Mouse (Mus musculus): ENCODE data around the gene Olfr282.
"Not testable (repeated sequence)": the region's sequence is repeated elsewhere in the genome, so short reads cannot be mapped to it uniquely, and the experiment has no call there.

Gene Olfr282

DNA sequence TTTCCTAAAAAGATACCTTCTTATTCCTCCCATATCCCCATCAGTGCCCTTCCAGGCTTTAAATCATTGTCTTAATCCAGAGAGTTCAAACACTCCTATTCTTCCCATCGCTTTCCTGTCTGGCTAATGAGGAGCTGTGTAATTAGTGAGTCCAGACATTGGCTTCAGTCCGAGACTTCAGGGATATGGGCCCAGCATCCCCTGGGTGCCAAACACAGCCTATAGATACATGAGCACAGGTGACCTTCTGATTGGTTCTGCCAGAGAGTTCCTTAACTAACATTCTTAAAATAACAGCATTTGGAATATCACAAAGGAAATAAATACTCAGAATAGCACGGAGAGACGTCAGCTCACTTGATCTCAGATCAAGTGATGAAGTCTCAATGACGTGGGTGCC lies at the start of gene Olfr282:
Olfr282 (plus strand) TSS at position 301 of the 400 bp plus-strand sequence.
- in situ Hi-C loops (cut with MseI, MboI): not testable (repeated sequence)

DNA sequence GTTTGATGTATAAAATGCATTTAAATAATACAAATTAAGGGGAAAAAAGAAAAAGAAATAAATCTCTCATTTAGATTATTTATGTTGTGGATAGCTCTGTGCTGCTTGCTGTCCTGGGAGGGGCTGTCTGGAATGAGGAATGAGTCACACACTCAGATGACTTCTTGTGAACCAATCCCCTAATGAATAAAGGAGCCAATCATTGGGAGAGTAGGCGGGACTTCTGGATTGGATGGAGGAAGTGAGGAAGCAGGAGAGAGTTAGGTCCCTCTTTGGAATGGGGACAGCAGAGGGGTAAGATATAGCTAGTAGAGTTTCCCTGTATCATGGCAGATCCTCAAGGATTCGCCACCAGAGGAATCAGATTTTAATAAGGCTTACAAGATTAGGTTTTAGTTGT lies 43.4 kb upstream of the Olfr282 start:
- in situ Hi-C loops (cut with MseI, MboI): no loop called here

DNA sequence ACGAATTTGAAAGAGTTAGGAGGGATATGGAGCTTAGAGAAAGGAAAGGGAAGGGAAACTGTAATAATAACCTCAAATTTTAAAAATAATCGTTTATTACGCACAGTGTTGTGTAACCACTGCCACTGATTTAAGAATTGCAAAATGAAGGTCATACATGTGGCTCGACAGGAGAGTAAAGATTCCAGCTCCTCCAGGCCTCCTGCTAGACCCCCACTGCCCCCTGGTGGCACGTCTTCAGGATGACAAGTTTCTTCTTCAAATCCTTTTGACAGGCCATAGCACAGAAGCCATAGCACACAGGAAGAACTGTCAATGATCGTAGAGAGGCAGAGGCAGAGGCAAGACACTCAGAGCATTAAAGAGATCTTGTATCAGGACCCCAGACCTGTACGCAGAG lies 41.2 kb upstream of the Olfr282 start:
- in situ Hi-C loops (cut with MseI, MboI): loop anchor here (5.0 to 10.0 kb wide), 2 partner anchors 205 to 207 kb away; no protein-coding TSS in a partner anchor

DNA sequence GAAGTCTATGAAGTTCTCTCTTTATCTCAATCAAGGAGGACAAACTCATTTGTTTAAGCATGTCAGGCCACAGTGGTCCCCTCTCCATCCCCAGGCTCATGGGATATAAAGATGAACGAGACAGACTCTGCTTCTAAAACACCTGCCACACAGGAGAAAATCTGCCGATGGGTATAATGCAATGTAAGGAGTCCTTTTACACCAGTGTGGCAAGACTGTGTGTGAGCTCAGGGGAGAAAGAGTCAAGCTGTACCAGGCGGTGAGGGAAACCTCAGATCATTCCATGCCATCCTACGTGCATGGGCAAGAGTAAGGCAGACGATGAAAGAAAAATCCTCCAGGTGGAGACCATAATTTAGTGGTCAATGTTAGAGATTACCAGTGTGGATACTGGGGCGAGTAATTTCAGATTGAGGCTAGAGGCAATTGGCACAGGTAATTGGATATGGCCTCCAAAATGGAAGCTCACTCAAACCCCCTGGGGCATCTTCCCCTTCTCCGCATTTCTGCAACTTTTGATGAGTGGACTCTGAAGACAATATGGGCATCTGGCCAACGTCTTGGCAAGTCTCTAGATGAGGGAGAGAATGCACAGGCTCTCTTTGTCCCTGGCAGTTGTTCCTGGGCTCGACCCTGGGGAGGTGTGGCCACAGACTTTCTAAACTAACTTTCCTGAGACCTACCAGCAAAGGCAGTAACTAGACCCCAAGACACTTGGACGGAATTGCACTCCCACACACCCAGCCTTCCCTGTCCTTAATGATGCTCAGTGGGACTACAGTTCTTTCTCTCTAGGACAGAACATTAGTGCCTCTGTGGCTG lies 39.7 kb upstream of the Olfr282 start:
- in situ Hi-C loops (cut with MseI, MboI): loop anchor here (5.0 to 10.0 kb wide), 2 partner anchors 206 to 209 kb away; no protein-coding TSS in a partner anchor

DNA sequence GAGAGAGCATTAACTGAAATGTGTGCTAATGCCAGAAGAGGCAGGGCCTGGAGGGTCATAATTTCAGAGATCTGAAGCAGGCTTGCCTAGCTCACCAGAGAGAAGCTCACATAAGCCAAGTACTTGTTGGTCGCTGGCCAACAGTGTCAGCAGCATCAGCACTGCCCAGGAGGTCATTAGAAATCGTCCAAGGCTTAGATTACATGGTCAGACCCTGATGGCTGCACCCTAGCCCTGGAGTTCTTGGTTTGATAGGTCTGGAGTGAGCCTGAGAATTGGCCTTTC lies 39.2 kb upstream of the Olfr282 start:
- in situ Hi-C loops (cut with MseI, MboI): loop anchor here (5.0 to 10.0 kb wide), 2 partner anchors 207 to 210 kb away; no protein-coding TSS in a partner anchor

DNA sequence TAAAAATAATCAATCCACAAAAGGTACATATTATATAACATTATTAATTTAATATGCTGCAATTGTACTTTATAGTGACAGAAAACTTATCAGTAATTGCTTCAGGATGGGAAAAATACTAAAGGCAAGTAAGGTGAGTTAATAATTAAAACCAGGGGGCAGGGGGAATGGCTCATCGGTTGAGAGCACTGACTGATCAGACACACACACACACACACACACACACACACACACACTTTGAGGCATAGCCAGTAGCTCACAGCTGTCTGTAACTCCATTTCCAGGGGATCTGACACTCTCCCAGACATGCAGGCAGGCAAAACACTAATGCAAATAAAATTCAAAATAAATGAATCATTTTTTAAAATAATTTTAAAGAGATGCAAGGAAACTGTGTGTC lies 33.9 kb upstream of the Olfr282 start:
- in situ Hi-C loops (cut with MseI, MboI): loop anchor here in 1 of 2 experiments (10.0 kb wide), 1 partner anchor 212 kb away; no protein-coding TSS in a partner anchor

DNA sequence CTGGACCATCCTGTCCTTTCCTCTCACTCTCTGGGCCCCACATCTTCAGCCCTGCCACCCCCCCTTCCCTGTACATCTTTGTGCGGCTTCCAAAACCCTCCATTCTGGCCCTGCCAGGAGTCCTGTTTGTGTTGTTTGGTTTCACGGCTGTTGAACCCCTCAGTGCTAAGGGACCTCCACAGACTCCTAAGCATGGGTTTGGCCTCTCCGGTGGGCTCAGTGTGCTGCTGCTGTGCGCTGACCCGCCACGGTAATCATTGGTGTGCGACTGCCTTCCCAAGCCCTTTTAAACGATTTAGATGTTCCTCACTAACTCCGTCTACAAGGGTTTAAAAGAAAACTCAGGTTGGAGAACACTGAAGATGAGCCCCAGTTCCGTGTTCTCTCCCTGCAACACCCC lies 28.7 kb upstream of the Olfr282 start:
- in situ Hi-C loops (cut with MseI, MboI): no loop called here

DNA sequence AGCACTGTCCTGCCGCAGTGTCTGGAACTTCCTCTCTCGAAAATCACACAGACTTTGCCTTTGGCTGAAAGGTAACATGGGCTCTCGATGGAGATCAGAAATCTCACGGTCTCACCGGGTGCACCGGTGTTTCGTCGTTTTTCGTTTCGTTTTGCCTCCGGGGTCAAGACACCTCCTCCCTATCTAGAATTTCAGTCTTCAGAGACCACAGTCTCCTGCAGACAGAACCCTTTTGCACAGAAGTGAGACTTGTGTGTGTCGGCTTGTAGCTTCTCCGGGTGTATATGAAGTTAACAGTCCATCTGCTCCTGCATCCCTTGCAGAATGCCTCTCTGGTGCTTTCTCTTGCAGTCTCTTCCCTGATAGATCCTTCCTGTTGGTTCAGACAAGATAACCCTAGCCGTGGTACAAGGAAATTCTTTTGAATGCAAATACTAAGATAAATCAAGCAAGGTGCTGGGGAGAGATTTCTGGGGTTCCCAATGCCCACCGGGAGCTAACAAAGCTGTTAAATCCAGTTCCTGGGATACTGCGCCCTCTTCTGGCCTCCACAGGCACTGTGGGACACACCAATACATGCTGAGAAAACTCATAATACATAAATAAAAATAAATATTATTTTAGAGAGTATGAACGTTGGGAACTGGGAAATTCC lies 22.5 kb upstream of the Olfr282 start:
- in situ Hi-C loops (cut with MseI, MboI): no loop called here

DNA sequence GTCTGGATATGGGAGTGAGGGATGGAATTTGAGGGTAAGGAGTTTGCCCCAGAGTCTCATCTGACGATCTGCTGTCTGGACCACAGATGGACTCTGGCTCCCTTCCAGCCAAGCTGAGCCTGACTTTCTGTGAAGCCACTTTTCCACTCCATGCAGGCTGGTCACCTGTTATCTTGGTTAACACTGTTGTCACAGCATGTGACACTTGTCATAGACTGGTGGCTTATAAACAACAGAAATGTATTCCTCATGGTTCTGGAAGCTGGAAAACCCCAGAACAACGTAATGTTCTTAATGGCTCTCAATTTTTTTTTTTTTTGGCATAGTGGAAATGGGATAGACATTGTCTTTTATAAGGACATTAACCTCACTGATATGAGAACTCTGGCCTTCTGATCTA lies 21.4 kb upstream of the Olfr282 start:
- in situ Hi-C loops (cut with MseI, MboI): no loop called here

DNA sequence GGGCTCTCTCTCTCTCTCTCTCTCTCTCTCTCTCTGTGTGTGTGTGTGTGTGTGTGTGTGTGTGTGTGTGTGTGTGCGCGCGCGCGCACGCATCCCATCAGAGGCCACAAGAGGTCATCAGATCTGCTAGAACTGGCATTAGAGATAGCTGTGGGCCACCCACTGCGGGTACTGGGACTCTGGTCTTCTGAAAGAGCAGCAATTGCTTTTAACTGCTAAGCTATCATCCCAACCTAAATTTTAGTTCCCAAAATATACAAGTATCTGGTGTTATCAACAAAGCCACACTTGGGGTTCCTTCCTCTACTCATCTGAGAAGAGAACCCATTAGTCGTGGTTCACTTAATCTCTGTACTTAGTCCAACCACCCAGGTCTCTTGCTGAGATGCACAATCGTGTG lies 20.8 kb upstream of the Olfr282 start:
- in situ Hi-C loops (cut with MseI, MboI): no loop called here

DNA sequence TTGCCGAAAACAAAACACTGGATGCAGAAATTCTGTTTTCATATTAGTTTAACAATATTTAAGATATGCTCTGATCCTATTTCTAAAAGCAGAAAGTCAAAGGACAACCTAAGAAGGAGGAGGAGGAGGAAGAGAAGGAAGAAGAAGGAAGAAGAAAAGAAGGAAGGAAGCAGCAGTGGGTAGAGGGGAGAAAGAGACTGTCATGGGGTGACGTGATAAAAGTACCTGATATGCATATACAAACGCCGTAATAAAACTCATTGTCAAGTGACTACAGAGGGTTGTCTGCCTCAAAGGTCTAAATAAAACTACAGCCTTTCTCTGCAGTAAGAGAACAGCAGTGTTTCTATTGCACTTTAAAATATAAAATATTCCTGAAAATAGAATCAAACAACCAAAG lies 15.0 kb upstream of the Olfr282 start:
- in situ Hi-C loops (cut with MseI, MboI): no loop called here

DNA sequence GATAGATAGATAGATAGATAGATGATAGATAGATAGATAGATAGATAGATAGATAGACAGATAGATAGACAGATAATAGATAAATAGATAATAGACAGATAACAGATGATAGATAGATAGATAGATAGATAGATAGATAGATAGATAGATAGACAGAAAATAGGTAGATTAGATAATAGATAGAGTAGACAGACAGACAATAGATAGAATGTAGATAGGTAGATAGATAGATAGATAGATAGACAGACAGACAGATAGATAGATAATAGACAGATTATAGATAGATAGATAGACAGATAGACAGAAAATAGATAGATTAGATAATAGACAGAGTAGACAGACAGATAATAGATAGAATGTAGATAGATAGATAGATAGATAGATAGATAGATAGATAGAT lies 14.2 kb upstream of the Olfr282 start:
- in situ Hi-C loops (cut with MseI, MboI): not testable (repeated sequence)

DNA sequence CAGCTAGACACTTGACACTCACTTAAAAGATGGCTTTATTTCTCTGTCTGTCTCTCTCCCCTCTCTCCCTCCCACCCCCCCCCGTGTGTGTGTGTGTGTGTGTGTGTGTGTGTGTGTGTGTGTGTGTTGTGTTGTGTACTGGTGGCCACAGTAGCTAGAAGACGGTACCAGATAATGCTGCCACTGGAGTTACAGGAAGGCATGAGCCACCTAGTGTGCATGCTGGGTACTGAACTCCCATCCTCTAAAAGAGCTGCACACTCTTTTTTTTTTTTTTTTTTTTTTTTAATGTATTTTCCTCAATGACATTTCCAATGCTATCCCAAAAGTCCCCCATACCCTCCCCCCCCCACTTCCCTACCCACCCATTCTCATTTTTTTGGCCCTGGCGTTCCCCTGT lies 13.7 kb upstream of the Olfr282 start:
- in situ Hi-C loops (cut with MseI, MboI): not testable (repeated sequence)

DNA sequence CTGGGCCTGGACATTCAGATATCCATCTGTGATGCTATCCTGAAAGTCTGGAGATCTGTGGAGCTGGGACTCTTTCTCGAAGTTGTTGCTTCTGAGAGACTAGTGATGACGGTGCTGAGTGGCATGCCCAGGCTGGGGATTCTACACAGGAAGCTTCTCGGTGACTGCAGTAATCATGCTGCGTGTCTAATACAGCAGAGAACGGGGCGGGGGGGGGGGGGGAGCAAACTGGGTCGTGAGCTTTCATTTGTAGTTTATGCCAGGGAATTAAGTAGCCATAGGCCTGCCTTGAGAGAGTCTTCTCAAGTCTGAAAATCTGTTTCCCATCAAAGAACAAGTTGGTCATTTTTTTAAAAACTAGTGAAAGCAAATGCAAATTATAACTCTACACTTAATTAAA lies 12.9 kb upstream of the Olfr282 start:
- in situ Hi-C loops (cut with MseI, MboI): no loop called here

DNA sequence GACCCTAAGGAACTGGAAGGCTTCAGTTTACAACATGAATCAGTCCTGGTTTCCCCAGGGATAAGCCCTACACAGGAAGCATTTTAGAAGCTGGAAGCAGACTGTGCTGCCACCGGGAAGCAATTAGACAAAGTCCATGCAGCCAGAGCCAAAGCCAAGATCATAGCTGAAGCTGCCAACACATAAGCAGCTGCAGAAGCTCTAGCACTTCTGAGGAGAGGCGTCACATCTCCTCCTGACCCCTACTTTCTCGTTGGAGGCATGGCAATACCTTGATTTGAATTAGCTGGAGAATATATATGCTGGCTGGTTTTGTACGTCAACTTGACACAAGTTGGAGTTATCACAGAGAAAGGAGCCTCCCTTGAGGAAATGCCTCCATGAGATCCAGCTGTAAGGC lies 10.1 kb upstream of the Olfr282 start:
- in situ Hi-C loops (cut with MseI, MboI): no loop called here

DNA sequence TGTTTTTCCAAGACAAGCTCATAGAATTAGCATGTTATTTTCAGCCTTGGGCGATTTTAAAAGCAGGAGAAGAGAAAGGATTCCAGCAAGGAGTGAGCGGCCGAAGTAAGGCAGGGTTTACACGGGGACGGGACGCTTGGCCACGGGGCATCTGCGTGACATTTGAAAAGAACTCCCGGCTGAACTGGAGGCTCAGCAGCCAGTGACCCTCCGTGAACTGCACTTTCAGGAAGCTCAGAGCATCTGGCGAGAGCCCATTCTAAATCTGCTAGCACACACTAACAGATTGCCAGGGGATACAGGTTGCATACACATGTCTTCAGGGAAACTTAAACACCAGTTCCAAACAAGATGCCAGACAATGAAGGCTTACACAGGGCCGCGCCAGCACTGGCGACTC lies 6.7 kb upstream of the Olfr282 start:
- in situ Hi-C loops (cut with MseI, MboI): no loop called here

DNA sequence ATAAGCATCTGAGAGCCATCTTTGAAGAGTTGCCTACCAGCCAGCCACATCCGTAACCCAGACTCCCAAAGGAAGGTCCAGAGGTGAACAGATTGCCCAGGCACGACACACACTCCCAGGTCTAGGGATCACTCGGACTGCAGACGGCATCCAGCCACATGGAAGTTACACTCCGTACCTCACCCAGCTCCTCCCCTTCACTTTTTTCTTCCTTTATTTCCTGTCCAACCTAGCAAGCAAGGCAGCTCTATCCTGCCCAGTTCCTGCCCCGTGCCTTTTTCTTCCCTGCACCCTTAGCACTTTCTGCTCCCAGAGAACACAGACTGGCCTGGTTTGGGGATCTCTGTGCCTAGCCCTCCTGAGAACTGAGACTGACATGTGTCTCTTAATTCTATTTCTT lies 6.3 kb upstream of the Olfr282 start:
- in situ Hi-C loops (cut with MseI, MboI): no loop called here

DNA sequence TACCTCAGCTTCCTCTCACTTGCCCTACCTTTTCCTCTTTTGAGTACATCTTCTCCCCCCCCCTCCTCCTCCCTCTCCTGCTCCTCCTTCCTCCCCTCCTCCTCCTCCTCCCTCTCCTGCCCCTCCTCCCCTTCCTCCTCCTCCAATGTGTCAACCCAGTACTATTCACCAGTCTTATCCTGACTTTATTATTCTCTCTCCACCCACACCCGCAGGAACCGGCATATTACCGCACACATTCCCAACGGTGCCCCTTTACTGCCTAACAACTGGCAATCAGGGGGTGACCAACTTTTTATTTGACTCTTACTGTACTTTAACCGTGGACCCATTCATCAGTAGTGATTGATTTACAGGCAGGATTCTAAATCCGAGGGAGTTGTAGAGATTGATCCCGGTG lies 5.8 kb upstream of the Olfr282 start:
- in situ Hi-C loops (cut with MseI, MboI): no loop called here

DNA sequence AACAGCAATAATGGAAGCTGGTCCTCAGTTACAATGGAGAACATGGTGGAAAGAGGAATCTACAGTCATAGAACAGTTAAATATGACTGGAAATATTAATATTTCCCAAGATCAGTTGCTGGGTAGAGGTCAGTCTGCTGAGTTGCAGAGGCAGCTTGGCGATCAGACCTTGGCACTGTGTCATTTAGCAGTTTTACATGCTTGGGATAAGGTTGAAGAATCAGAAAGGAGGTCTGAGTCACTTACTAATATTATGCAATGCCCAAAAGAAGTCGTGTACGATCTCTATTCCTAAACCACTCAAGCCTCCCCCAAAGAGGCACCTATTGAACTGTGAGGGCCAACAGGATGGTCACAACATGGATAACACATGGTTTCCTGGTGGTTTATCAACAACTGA lies 13.5 kb downstream of the Olfr282 start:
- in situ Hi-C loops (cut with MseI, MboI): no loop called here

DNA sequence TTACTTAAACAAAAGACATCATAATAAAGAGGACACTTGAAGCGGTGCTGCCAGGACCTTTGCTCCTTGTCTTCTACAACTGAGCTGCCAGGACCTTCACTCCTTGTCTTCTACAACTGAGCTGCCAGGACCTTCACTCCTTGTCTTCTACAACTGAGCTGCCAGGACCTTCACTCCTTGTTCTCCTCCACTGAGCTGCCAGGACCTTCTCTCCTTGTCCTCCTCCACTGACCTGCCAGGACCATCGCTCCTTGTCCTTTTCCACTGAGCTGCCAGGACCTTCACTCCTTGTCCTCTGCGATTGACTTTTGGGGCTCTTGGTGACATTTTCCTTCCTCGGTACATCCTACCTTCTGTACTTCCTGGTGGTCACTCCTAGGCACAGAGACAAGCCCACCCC lies 17.5 kb downstream of the Olfr282 start:
- in situ Hi-C loops (cut with MseI, MboI): no loop called here

DNA sequence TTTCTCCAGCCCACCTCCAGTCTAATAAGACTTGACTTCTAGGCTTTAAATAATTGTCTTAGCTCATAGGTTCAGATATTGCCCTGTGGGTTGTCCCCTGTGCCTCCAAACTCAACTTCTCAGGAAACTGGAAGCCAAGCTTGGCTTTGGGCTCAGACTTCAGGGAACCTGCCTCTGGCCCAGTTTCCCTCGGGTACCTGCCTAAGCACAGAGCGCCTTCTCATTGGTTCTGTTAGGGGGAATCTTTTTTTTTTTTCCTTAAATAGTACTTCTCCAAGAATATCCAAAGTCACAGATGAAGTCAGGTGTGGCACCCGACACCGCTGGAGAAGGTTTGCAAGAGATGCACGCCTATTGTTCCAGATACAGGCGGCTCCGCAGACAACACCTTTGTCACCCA lies 21.3 kb downstream of the Olfr282 start, which contains the start of gene Olfr281:
Olfr281 (plus strand) TSS at position 301 of the 400 bp plus-strand sequence.
- in situ Hi-C loops (cut with MseI, MboI): no loop called here

DNA sequence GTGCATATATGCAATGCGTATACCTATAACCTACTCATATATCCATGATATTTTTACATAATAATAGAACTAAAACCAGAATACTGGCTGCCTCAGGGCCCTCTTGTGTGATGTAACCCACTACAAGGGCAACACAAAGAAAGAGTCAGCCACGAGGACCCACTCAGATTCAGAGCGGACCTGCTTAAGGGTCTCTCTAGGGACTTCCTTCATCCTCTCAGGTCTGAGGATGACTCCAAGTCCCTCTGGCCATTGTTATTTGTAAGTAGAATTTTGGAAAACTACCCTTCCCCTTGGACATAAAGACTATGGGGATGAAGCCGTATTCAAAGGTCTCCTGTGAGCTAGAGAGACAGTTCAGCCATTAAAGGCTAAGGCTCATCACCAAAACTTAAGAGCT lies 38.6 kb downstream of the Olfr282 start, which contains the start of gene OR5BS1P:
OR5BS1P (plus strand) TSS at position 301 of the 400 bp plus-strand sequence.
- in situ Hi-C loops (cut with MseI, MboI): no loop called here

DNA sequence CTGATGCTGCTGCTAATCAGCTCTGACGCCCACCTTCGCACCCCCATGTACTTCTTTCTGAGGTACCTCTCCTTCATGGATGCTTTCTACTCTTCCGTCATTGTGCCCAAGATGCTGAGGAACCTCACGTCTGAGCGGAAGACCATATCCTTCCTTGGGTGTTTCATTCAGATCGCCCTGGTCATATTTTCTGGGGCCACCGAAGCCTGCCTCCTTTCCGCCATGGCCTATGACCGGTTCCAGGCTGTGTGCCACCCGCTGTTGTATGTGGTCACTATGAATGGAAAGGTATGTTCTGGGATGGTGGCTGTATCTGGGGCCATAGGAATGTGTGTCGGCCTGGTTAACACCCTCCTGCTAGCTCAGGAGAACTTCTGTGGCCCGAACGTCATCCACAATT lies 40.5 kb downstream of the Olfr282 start:
- in situ Hi-C loops (cut with MseI, MboI): no loop called here
